Mouse (Mus musculus) small intestine, adult 2 months (tissue): ENCODE results near the gene Fkbp1a. TPM values are rescaled to one million over a fixed set of nuclear protein-coding genes. Genes with fewer than 3 reads are reported as not detected.

ENCODE experiments used
- H3K27ac ChIP-seq: fragments of 200-500 bp; 2 replicates; pipeline ENCODE4 v1.5.1; 2012; ENCODE audit warnings: low read depth, low read length, control low read depth, inconsistent platforms; ENCODE audit not compliant: insufficient read depth
- H3K27me3 ChIP-seq: fragments of 200-500 bp; 2 replicates; pipeline ENCODE4 v1.6.1; 2012; ENCODE audit warnings: mild to moderate bottlenecking, moderate library complexity, low read length, inconsistent platforms; ENCODE audit not compliant: control insufficient read depth, insufficient read depth
- H3K36me3 ChIP-seq: fragments of 200-500 bp; 2 replicates; pipeline ENCODE4 v1.6.1; 2012; ENCODE audit warnings: mild to moderate bottlenecking, low read length, control low read depth, inconsistent platforms; ENCODE audit not compliant: control insufficient read depth, insufficient read depth
- H3K4me1 ChIP-seq: fragments of 200-500 bp; 2 replicates; pipeline ENCODE4 v1.6.1; 2012; ENCODE audit warnings: low read length, inconsistent platforms, mixed read lengths; ENCODE audit not compliant: control insufficient read depth, insufficient read depth, insufficient read length
- H3K4me3 ChIP-seq: fragments of 200-500 bp; 2 replicates; pipeline ENCODE4 v1.5.1; 2012; ENCODE audit warnings: low read depth, mild to moderate bottlenecking, control low read depth, inconsistent platforms, low read length, moderate library complexity
- CTCF ChIP-seq: fragments of 200-500 bp; IDR thresholded peaks from 2 replicates; pipeline ENCODE4 v1.5.1; 2012; ENCODE audit warnings: low read depth, mild to moderate bottlenecking, control low read depth, inconsistent platforms, low read length, moderate library complexity, mixed read lengths; ENCODE audit not compliant: insufficient replicate concordance, insufficient read length; ENCODE audit errors: extremely low read depth
- POLR2A ChIP-seq: fragments of 200-500 bp; IDR thresholded peaks from 2 replicates; pipeline ENCODE4 v1.6.1; 2012; ENCODE audit warnings: low read depth, mild to moderate bottlenecking, control low read depth, inconsistent platforms, low read length, moderate library complexity
- WGBS: fragments of 180-500 bp; shearing (Covaris S2); methylation state at CpG from one replicate; pipeline ENCODE4 v1.1.7; 2018; 5-methylcytosine and 5-hydroxymethylcytosine counted together
- polyA plus RNA-seq: library from polyadenylated mRNA; depleted of rRNA; stranded (reverse); fragments of >200 nt; gene quantifications from 2 replicates; pipeline ENCODE4 v1.2.3, GENCODE M21; 2012

The Fkbp1a gene
- polyA plus RNA-seq, 1 experiment = 65.0 TPM

DNA sequence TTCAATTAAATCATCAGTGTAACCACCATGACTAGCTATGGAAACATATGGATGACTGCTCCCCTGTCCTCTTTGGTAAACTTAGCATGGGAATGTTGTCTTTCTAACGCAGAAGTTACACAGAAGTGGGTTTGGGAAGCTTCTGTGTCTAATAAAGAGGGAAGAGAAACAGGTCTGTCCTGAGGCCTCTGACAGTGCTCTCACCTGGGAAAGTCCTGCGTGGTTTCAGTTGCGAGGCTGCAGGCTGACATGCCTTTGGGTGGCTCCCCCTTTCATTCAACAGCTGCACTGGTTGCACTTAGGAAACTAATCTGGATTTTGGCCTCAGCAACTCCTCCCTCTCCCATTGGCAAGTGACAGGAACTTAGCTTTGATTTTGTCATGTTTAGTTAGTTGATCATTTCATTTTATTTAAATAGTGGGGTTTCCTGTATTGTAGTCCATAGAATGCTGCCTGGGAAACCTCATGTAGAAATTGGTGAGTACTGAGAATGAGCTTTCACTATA lies 7.4 kb downstream of the Fkbp1a start:
- Histone ChIP-seq H3K4me1 (peaks cover 26% of the 10 kb centered on the region), H3K4me3 (no peak overlapping the region), H3K36me3 (peaks cover 14% of the 10 kb centered on the region), H3K27ac (no peak overlapping the region), H3K27me3 (no peaks in the 10 kb centered on the region)
- TF ChIP-seq POLR2A (no peak), CTCF (no peak)
- 81% methylated on average over 3 of the region's 3 CpGs for WGBS

DNA sequence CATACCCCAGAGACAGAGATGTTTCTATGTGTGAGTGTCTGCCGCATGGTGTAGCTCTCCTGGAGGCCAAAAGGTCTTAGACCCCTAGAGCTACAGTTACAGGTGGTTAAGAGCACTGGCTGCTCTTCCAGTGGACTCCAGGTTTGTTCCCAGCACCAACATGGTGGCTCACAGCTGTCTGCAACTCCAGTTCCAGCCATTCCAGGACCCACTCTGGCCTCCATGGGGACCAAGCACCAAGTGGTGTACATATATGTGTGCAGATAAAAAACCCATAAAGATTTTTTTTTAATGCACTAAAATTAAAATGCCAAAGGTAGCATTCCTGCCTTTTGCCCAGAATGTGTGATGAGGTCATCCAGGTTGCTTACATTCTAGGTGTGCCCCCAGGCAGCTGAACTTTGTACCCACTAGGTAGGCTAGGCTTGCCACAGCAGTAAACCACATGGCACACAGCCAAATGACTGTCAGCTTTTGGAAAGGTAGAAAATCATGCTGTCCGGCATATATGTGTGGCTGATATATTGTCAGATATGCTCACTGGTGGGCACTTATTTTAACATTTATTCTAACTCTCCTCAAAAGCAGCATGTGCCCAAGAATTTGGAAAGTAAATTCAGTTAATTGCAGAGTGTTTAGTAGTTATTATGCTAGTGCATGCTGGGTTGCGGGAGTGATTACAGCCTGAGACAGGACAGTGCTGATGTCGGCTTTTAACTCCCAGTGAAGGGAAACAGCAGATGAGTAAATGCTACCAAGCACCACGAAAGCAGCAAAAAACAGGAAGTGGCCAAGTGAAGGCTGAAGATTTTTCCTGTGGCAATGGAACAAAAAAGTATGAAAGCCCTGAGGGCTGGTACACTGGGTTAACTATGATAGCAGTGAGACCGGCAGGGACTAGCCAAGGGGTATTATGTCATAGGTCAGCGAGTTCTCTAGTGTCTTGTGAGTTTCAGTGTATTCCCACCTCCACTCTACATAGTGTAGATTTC lies 20.9 kb downstream of the Fkbp1a start:
- H3K4me1 ChIP-seq = peaks cover 12% of the 10 kb centered on the region; the same call in 1 of the 2 replicates
- H3K36me3 ChIP-seq = peaks cover 23% of the 10 kb centered on the region
- peak overlapping the region; percentile 95 for H3K27ac ChIP-seq
- no peak overlapping the region for H3K4me3 ChIP-seq
- WGBS = 42% methylated on average over 7 of the region's 7 CpGs
- TF ChIP-seq POLR2A (no peak), CTCF (no peak)
- H3K27me3 ChIP-seq = no peaks in the 10 kb centered on the region

DNA sequence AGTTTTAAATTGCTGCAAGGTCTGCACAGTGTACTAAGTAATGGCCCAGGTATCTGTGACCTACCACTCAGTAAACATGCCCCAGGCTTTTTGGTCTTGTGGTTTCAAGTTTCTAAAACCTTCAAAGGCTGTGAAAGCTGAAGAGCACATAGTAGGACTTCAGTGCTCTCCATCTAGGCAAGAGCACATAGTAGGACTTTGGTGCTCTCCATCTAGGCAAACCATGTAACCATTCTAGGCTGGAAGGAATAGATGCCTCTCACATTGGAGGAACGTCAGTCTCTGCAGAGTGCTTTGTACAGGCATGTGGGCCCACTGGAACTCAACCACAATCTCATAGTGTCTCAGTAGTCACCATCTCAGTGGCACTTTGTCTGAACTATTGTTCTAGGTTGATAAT lies 21.7 kb downstream of the Fkbp1a start:
- 92% methylated on average over 1 of the region's 1 CpGs for WGBS
- no peak for TF ChIP-seq CTCF
- TF ChIP-seq POLR2A = no peak

DNA sequence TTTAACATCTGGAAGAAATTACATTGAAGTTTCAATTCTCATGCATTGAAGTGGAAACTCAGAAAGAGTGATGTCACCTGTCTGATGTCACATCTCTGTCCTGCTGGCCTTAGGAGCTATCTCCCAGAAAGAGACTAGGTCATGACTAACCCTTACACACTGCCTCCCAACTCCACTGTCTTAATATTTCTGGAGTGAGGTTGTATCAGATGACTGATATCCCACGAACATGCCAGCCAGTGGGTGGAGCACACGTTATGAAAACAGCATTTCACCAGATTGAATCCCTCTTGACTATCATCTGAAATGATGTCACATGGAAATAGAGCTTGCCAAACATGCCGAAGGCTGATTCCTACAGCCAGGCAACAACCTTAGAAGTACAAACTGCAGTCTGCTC lies 22.7 kb downstream of the Fkbp1a start:
- 41% methylated on average over 3 of the region's 3 CpGs for WGBS
- H3K4me1 ChIP-seq = peaks cover 12% of the 10 kb centered on the region; the same call in 1 of the 2 replicates
- no peak for TF ChIP-seq CTCF
- no peak for TF ChIP-seq POLR2A
- H3K36me3 ChIP-seq = peaks cover 11% of the 10 kb centered on the region
- H3K4me3 ChIP-seq = no peak overlapping the region
- H3K27me3 ChIP-seq = no peaks in the 10 kb centered on the region
- no peak overlapping the region for H3K27ac ChIP-seq

More for the DNA sequence above, 21.7 kb downstream of the Fkbp1a start:
- peaks cover 19% of the 10 kb centered on the region for H3K36me3 ChIP-seq
- H3K4me1 ChIP-seq = peaks cover 12% of the 10 kb centered on the region; the same call in 1 of the 2 replicates
- H3K4me3 ChIP-seq = no peak overlapping the region
- H3K27ac ChIP-seq = peak overlapping the region; percentile 95
- H3K27me3 ChIP-seq = no peaks in the 10 kb centered on the region

DNA sequence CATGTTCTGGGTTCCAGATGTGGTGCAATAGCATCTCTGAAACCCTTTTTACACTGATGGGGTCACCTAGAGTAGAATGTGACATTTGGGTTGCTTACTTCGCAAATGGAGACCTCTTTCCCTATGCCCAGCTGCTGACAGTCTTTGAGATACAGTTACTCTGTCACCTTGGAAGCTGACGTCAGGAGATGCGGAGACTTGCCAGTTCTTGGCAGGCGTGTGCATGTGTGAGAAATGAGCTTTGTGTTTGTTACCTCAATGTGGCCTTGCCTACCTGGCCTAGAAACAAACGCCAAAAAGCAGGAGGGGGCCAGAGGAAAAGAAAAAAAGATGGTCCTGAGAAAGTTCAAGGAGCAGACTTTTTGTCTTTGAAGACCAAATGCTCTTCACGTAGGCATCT lies 24.6 kb downstream of the Fkbp1a start:
- Histone ChIP-seq H3K4me3 (no peak overlapping the region), H3K27ac (no peak overlapping the region), H3K4me1 (peaks cover 13% of the 10 kb centered on the region; the same call in 1 of the 2 replicates), H3K27me3 (no peaks in the 10 kb centered on the region), H3K36me3 (peaks cover 2% of the 10 kb centered on the region)
- TF ChIP-seq POLR2A (no peak), CTCF (no peak)
- WGBS = 83% methylated on average over 6 of the region's 6 CpGs

DNA sequence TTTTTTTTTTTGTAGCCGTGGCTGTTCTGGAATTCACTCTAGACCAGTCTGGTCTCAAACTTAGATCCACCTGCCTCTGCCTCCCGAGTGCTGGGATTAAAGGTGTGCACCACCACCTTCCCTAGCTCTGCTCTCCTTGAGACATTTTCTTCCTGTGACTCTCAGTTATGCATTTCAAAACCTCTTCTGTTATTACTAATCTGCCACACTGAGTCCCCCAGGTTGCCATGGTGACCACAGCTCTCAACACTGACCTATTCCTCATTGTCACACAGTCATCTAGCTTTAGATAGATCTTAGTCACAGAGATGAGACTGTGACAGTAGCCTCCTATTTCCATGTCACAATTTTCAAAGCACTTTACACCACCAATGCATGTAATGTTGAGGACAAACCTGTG lies 27.2 kb downstream of the Fkbp1a start:
- Histone ChIP-seq H3K27ac (no peak overlapping the region), H3K27me3 (no peaks in the 10 kb centered on the region), H3K36me3 (no peaks in the 10 kb centered on the region; the same call in 1 of the 2 replicates), H3K4me3 (no peak overlapping the region), H3K4me1 (peaks cover 6% of the 10 kb centered on the region)
- no peak for TF ChIP-seq CTCF
- TF ChIP-seq POLR2A = no peak
- 82% methylated on average over 2 of the region's 2 CpGs for WGBS
